Mouse (Mus musculus) adrenal gland, adult 8-10 months (tissue): Measurements from ENCODE around the gene Adamts12. TPM values are rescaled to one million over a fixed set of nuclear protein-coding genes. Genes with fewer than 3 reads are reported as not detected.

Experiments used
- DNase-seq: peaks from one replicate; pipeline ENCODE4 v3.0.0; 2022
- total RNA-seq, 4 experiments: library from RNA; stranded (reverse); gene quantifications; 2 replicates each; pipeline ENCODE4 v1.2.4; 2022

The Adamts12 gene
- total RNA-seq, 4 experiments from 2014 or later = 2.0 to 4.2 (median 2.8) TPM

DNA sequence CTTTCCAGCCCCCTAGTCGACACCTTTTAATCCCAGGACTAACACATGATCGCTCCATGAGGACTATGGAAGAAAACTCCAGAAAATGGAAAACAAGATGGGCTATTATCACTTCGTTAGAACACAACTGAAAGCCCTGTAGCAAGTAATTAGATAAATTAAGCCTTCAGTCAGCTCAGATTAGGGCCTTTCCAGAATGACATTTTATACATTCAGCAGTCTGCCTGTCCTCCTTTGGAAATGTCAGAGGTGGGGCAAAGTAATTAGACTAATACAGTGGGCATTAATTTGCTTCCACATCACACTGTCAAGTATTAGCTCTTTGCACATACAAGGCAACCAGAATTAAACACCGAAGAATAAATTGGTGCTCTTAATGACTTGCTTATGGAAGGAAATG is 233.4 kb downstream of the Adamts12 start:
- no peak for DNase-seq

DNA sequence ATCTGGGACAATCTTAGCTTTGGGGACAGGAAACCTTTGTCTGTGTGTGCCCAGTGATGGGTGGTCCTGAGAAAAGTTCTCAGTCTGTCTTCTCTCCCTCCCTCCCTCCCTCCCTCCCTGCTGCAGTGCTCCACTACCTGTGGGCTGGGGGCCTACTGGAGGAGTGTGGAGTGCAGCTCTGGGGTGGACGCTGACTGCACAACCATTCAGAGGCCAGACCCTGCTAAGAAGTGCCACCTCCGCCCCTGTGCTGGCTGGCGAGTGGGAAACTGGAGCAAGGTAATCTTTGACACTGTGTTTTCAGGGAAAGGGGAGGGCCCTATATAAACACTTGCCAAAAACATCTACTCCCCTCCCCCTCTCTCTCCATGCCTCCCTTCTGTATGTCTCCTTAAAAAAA is 252.5 kb downstream of the Adamts12 start:
- no peak for DNase-seq

DNA sequence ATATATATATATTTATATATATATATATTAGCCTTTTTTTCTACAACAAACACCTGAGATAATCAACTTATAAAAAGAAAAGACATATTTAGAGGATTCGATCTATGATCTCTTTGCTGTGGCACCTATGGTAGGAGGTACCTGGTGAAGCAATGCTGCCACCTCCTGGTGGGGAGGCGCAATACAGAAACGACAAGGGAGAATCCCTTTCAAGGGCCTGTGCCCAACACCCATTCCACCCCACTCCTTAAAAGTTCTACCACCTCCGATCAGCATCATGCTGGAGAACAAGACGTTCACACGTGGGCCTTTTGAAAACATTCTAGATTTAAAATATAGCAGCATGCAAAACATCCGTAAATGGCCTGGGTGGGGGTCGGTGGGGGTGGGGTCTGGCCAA is 255.9 kb downstream of the Adamts12 start:
- peak; percentile 6 for DNase-seq

DNA sequence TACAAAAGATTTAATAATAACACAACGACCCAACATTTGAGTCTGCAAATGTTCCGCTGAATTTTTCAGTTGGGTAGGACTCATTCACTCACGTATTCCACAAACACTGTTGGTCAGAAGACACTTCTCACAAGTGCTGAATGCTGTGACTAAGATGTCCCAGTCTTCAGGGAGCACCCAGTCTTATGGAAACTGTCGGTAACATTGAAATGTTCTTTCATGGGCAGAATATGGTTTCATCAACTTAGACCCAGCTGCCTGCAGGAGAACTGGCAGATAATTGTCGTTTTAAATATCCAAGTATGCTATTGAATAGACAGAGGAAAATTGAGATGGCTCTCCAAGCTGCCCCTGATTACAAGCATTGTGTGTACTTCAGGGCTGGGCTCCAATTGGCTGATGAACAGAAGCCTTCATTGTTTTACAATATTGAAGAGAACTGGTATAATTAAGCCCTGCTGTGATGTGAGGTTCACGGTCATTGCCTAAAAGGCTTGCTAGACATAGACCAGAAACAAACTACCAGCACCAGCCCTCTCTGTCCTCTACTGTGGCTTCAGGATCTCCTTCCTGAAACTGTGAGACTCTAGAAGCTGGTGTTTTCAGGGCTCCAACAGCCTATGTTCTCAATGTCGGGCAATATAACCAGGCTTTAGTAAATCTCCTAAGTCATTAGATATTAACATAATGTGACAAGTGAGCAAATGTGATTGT is 275.0 kb downstream of the Adamts12 start:
- no peak for DNase-seq

DNA sequence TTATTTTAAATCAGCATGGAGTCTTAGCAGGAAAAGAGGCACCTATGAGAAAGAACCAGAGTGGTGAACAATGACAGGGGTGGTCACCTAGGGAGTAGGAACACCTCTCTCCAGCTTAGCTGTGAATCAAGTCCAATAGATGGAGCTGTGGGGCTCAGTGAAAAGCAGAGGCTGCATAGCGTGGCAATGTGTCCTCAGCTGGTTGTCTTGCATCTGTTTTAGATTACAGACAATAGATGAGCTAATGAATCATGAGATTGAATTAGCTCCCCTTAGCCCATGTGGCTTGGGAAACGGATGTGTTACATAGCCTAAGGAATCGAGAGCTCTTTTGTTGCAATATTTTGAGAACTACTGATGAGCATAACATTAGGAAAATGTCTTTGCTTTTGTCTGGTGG is 291.3 kb downstream of the Adamts12 start:
- DNase-seq = peak; percentile 1

DNA sequence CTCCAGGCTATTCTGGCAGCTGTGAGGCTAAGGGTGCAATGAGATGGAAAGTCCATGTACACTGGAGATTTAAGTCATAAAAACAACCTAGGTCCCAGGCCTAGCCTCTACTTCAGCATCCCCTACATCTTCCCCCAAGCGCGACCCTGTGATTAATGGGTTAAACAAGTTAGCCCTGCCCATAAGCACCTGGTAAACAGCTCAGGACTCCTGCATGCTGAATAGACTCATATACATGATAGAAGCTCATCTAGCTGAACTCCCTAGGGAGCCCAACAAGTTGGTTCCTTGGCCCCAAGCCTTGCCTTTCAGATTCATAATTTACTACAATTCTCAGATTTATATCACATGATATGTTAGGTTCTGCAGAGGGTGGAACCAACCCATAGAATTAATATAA is 292.9 kb downstream of the Adamts12 start:
- DNase-seq = no peak

DNA sequence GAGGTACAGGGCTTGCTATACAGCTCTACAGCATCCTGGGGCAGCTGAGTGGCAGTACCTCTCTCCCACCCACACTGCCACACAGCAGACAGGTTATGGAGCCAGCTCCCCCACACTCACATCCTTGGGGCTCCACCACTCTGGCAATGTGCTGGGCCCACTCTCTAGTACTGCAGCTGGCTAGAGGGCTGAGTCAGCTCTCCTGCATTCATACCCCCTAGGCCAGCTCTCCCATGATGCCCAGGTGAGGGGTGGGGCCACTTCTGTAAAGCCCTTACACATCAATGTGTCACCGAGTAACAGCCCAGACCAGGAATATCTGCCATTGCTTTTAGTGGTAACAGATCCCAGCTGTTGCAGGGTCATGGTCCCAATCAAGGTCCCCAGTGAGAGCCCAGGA is 296.3 kb downstream of the Adamts12 start:
- DNase-seq = no peak

DNA sequence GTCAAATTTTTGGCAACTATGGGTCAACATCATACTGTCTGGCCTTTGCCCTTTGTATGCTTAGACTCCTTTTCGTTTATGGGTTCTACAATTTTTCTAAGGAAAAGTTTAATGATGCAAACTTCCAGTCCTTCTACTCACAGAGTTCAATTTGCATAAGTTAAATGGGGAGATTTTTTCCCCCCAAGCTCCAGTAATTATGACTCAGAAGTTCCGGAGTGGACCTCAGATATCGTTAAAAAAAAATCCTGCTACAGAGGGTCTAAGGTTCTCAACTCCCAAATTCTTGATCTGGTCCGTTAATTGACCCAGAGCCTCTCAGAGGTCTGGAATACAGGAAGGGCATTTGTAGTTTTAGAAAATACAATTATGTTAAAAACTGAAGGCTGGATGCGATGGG is 297.2 kb downstream of the Adamts12 start:
- DNase-seq = no peak

DNA sequence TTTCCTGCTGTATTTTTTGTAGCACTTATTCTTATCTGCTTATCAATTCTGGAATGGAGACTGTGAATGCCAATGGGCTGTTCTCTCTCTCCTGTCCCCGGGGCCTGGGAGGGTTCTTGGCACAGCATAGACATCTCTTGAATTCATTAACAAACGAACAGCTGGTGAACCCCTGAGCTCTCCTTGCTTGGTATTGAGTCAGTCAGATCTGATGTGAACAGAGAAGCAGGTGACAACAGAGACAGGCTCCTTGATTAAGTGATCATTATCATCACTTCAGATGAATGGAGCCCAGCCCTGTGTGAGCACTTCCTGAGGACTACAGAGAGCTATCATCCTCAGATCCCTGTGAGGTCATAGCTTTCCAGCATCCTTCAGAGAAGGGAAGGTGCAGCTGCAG is 299.5 kb downstream of the Adamts12 start:
- DNase-seq = no peak

DNA sequence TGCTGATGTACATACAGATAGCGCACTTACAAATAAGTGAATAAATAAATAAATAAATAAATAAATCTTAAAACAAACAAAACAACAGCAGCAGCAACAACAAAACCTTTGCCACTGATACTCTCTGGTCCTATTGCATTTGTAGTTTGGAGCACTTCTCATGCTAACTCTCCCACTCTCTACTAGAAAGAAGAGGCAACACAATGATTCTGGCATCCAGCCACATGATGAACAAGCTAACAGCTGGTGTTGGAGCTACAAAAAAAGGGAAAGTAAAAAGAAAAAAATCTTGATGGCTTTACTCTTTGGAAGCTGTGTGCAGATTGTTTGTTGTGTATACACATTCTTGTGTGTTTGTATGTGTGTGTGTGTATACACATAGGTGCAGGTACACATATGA is 300.2 kb downstream of the Adamts12 start:
- DNase-seq = no peak

DNA sequence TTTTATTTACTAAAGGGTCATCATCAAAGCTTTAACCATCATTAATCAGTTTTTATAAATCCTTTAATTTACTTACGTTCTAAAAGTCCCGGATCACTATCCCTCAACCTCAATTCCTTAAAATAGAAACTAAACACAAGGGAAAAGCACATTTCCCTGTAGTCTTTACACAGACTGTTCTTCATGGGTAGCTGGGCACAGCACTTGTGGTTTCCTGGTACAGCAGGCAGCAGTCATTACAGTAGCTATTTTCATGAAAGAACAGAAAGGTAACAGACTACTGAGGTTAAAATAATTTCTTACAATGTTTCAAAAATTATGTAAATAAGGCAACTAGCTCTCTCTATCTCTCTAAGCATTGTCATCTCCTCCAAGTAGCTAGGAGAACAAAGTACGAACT is 305.0 kb downstream of the Adamts12 start:
- no peak for DNase-seq

DNA sequence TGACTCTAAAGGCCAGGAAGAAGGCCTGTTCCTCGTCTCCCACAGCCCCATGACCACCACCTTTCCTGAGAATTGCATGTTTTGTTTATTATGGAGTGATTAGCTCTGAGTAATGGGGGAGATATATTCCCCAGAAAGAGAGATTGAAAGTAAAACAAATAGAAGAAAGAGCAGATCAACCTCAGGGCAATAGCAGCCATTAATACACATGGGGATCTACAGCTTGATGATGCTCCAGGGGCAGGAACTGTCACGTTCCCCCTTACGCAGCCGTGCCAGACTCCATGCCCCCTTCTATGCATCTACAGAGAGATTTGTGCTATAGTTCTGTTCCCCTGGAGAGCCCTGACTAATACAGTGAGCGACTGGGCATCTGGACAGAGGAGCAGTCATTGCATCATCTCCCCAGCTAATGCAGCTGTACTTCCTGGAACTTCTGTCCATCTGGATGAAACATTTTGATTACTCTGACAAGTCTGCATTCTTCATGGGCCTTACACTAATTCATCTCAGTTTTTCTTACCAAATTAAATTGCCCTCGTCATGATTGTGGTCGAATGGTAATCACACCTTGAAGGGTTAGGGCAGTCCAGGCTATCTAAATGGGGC is 306.0 kb downstream of the Adamts12 start:
- no peak for DNase-seq

DNA sequence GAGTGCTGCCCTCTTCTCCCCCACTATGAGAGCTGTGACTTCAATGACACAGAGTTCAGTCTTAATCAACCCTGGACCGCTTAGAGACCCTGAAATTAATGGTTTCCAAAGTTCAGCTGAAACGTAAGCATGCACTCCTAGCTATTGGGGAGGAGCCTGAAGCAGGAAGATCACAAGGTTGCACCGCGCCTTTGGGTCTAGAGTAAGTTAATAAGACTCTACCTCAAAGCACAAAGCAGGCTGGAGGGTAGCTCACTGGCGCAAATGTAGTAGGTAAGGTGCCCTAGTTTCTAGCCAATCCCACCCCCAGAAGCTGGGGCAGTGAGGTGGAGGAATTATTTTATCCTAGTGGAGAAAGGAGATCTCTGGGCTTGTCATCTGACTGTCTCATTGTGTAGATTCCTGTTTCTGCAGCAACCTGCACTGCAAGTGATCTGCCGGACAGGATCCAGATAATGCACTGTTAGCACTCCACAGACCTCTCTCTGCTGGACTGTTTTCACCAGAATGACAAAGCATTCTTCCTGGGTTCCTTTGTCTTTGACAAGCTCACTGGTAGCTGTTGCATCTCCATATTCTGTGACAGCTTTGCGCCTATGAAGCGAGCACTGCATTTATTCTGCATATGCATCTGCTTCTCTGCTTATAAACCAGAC is 315.0 kb downstream of the Adamts12 start:
- DNase-seq = no peak

DNA sequence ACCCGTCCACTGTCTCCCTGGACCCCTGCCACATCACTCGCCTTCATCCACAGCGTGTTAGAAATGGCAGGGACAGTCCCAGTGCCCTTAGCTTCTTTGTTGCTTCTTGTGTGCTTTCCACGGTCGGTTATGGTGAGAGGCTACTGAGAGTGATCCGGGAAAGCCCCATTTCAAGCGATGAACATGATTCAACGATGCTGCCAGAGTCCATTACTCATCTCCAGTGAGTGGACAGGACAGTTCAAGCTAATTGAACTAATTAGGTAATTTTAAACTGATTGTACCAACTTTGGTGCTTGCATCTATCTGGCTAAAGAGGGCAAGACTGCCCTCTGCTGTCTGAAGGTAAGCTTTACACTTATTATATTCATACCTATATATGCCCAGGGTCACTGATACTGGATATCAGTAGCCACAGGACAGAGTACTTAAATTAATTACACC is 315.5 kb downstream of the Adamts12 start:
- no peak for DNase-seq

DNA sequence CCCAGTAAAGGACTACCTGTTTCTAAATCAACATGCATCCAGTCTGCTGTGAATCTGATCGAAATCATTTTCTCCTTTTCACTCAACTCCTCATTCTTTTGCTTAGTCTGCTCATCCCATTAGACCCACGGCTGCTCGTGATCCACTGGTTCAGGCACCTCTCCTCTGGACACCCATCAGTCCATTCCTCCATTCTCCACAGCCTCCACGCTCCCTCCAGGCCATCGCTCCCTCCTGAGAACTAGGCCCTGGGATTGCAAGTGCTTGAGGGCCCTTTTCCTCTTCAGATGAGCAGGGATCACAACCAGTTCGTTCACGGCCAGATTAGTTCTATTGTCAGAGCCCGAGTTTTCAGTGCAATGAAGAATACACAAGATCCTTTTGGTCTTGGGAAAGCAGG is 316.0 kb downstream of the Adamts12 start:
- no peak for DNase-seq

DNA sequence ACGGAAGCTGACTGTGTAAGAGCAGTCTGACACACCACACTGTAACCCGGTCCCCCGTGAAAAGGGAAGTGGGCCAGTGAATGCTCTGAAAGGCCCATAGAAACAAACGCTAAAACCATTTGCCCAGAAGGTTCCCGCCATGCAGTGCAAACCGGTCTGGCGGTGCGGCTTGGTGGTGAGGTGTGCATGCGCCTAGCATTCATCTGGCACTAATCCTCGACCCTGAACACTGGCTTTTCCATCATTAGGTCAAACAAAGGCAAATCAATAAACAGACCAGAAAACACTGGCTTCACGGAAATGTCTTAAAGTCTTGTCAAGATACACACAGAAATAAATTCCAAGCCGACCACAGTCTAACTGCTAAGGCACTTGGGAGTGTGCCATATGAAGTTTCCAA is 318.0 kb downstream of the Adamts12 start:
- DNase-seq = no peak

DNA sequence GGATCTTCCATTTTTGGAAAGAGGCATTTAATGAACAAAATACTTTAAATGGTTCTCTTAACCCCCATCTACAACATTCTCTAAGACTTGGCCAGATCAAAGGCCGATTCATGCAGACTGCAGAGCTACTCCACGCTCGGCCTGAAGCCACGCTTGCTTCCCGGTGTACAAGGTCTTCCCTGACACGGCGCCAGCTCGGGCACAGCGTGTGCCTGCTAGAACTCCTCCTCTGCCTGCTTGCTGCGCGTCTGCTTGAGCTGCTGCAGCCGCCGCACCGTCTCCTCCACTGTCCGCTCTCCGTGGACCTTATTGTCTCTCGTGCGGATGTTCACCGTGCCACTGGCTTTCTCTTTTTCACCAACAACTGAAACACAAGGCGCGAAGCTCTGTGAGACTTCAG is 319.2 kb downstream of the Adamts12 start:
- DNase-seq = no peak

DNA sequence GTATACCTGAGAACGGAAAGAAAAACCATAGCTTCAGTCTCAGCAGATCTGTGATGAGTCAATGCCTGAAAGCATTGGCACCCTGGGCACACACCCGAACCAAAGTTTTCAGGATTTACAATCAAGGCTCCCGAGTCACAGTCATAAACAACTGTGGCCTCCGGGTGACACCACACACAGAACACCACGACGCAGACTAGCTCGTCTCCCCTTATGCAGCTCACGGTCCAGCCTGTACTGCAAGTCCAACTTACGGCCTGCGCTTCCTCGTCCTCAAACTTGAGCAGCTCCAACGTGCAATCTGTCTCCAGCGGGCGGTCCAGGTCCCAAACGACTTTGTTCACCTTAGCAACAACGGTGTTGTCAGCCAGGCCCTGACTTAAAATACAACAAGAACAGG is 328.3 kb downstream of the Adamts12 start:
- DNase-seq = no peak

DNA sequence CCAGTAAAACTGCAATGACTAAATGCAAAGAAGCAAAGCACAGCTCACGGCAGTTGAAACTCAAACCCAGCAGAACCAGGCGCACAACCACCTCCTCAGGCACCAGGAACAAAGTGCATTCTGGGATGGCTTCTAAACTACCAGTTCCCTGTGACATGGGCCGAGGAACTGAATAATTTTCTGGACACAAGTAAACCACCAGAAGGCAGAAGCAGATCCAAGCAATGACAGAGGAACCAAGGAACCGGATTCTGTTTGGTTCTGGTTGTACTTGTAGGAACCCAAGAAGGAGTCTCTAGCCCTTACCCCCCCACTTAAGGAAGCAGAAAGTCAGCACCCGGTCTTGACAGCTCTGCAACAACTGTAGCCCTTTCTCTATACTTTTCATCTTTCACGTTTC is 331.8 kb downstream of the Adamts12 start:
- DNase-seq = no peak

Other genes with a start within 250 kb of the Adamts12 start
- 1 to 10 TPM in 2 of 4 experiments, under 1 TPM in 2; 0.28 to 1.2 (median 0.84) TPM for gene C1qtnf3, start 112.5 kb upstream of the Adamts12 start, total RNA-seq
- gene Amacr, start 83.0 kb upstream of the Adamts12 start, total RNA-seq = 10 to 100 TPM; 11.2 to 20.5 (median 17.5) TPM
- not detected for gene Slc45a2, start 64.1 kb upstream of the Adamts12 start, total RNA-seq
- under 1 TPM in 1 of 4 experiments, not detected in 3; 0.06 TPM for gene Rxfp3, start 26.8 kb upstream of the Adamts12 start, total RNA-seq